Mouse (Mus musculus): ENCODE results near the gene Kidins220.

GRCm38 (mm10) chr12:24973586-24973985 lies 1.1 kb upstream of the Kidins220 start:
- TF ChIP-seq CTCF (IDR thresholded peaks at IDR 0.05; ENCODE audit: insufficient read depth, low read depth, low read length) (no peak), POLR2A (IDR thresholded peaks at IDR 0.05; ENCODE audit: insufficient read depth, low read depth, low read length) (no peak)
